Mouse (Mus musculus) cerebellum, postnatal 14 days (tissue): ENCODE data around the gene Armh3.
A peak's percentile ranks its signal among the peaks of the same experiment; 100 is the strongest.

ENCODE experiments used
- DNase-seq, 2 experiments: peaks; one replicate each; pipeline ENCODE4 v3.0.0; 2021; ENCODE audit warnings: mixed read lengths in 2 of 2

The Armh3 gene

GRCm38 (mm10) chr19:45984379-45984778 lies 13.9 kb downstream of the Armh3 start:
- no peak for DNase-seq

GRCm38 (mm10) chr19:45960770-45961169 lies 37.5 kb downstream of the Armh3 start:
- peak in 1 of 2 experiments; percentile 13 for DNase-seq

- DNase-seq = no peak
Measured at GRCm38 (mm10) chr19:45956736-45957135, 41.6 kb downstream of the Armh3 start.

- DNase-seq = peak; percentile 48 to 52
Measured at GRCm38 (mm10) chr19:45953286-45953685, 45.0 kb downstream of the Armh3 start.

GRCm38 (mm10) chr19:45949236-45949635 lies 49.1 kb downstream of the Armh3 start:
- no peak for DNase-seq

- no peak for DNase-seq
Measured at GRCm38 (mm10) chr19:45947764-45948163, 50.5 kb downstream of the Armh3 start.

- no peak for DNase-seq
Measured at GRCm38 (mm10) chr19:45947286-45947685, 51.0 kb downstream of the Armh3 start.

- no peak for DNase-seq
Measured at GRCm38 (mm10) chr19:45946541-45946940, 51.7 kb downstream of the Armh3 start.

GRCm38 (mm10) chr19:45945986-45946385 lies 52.3 kb downstream of the Armh3 start:
- no peak for DNase-seq

GRCm38 (mm10) chr19:45943758-45944157 lies 54.5 kb downstream of the Armh3 start:
- DNase-seq = no peak

GRCm38 (mm10) chr19:45938064-45938463 lies 60.2 kb downstream of the Armh3 start:
- DNase-seq = no peak

- DNase-seq = peak; percentile 43 to 58
Measured at GRCm38 (mm10) chr19:45937530-45937929, 60.8 kb downstream of the Armh3 start.

GRCm38 (mm10) chr19:45927236-45927635 lies 71.1 kb downstream of the Armh3 start:
- DNase-seq = no peak

GRCm38 (mm10) chr19:45926342-45926741 lies 71.9 kb downstream of the Armh3 start:
- no peak for DNase-seq

- no peak for DNase-seq
Measured at GRCm38 (mm10) chr19:45920299-45921090, 77.8 kb downstream of the Armh3 start.

- no peak for DNase-seq
Measured at GRCm38 (mm10) chr19:45918406-45918805, 79.9 kb downstream of the Armh3 start.

GRCm38 (mm10) chr19:45917856-45918255 lies 80.4 kb downstream of the Armh3 start:
- DNase-seq = no peak

- no peak for DNase-seq
Measured at GRCm38 (mm10) chr19:45916461-45916860, 81.8 kb downstream of the Armh3 start.

- no peak for DNase-seq
Measured at GRCm38 (mm10) chr19:45916026-45916425, 82.3 kb downstream of the Armh3 start.

- no peak for DNase-seq
Measured at GRCm38 (mm10) chr19:45913036-45913435, 85.3 kb downstream of the Armh3 start.

- DNase-seq = no peak
Measured at GRCm38 (mm10) chr19:45912376-45912775, 85.9 kb downstream of the Armh3 start.

- peak; percentile 27 to 28 for DNase-seq
Measured at GRCm38 (mm10) chr19:45911236-45912025, 86.9 kb downstream of the Armh3 start.

- DNase-seq = no peak
Measured at GRCm38 (mm10) chr19:45908246-45908645, 90.0 kb downstream of the Armh3 start.

- DNase-seq = no peak
Measured at GRCm38 (mm10) chr19:45907416-45907815, 90.9 kb downstream of the Armh3 start.
